Mouse (Mus musculus) kidney, embryonic 16.5 days (tissue): ENCODE measurements around the gene Khdrbs2. TPM values are rescaled to one million over a fixed set of nuclear protein-coding genes. Genes with fewer than 3 reads are reported as not detected.

ENCODE experiments used
- ATAC-seq: fragments of 200-750 bp; cut with Nextera tagmentation; 2 replicates; pipeline ENCODE4 v1.8.0; 2017; ENCODE audit warnings: moderate TSS enrichment; ENCODE audit not compliant: low FRiP score, low TSS enrichment
- H3K27ac ChIP-seq: fragments of 300-500 bp; sonication (generic); 2 replicates; pipeline ENCODE4 v1.5.1; 2014; ENCODE audit warnings: low read length
- H3K27me3 ChIP-seq: fragments of 300-500 bp; sonication (generic); 2 replicates; pipeline ENCODE4 v1.6.1; 2014; ENCODE audit warnings: low read length, control low read depth, mixed read lengths; ENCODE audit not compliant: insufficient read depth
- H3K36me3 ChIP-seq: fragments of 300-500 bp; sonication (generic); 2 replicates; pipeline ENCODE4 v1.6.1; 2014; ENCODE audit warnings: low read length, control low read depth, mixed read lengths; ENCODE audit not compliant: insufficient read depth
- H3K4me1 ChIP-seq: fragments of 300-500 bp; sonication (generic); 2 replicates; pipeline ENCODE4 v1.6.1; 2014; ENCODE audit warnings: low read length, control low read depth, mixed read lengths; ENCODE audit not compliant: insufficient read depth
- H3K4me2 ChIP-seq: fragments of 300-500 bp; sonication (generic); replicated peaks from 2 replicates; pipeline ENCODE4 v1.6.1; 2014; ENCODE audit warnings: low read depth, low read length
- H3K4me3 ChIP-seq: fragments of 300-500 bp; sonication (generic); 2 replicates; pipeline ENCODE4 v1.5.1; 2014; ENCODE audit warnings: mild to moderate bottlenecking, low read length
- H3K9ac ChIP-seq: fragments of 300-500 bp; sonication (generic); replicated peaks from 2 replicates; pipeline ENCODE4 v1.6.1; 2014; ENCODE audit warnings: low read length
- H3K9me3 ChIP-seq: fragments of 300-500 bp; sonication (generic); 2 replicates; pipeline ENCODE4 v1.6.1; 2016; ENCODE audit warnings: low read length, control low read depth
- WGBS: fragments of 180-500 bp; shearing (Covaris S2); extraction: QIAGEN DNeasy Blood & Tissue Kit; methylation state at CpG from one replicate; pipeline ENCODE4 v1.1.7; 2014; 5-methylcytosine and 5-hydroxymethylcytosine counted together
- polyA plus RNA-seq: library from polyadenylated mRNA; unstranded; fragments of >200 nt; fragmentation: Nextera tagmentation; extraction: Ambion mirVana; gene quantifications from 2 replicates; pipeline ENCODE4 v1.2.1, GENCODE M21; 2015

The Khdrbs2 gene
- 2.9 and 3.0 TPM in 2 replicates for polyA plus RNA-seq

DNA sequence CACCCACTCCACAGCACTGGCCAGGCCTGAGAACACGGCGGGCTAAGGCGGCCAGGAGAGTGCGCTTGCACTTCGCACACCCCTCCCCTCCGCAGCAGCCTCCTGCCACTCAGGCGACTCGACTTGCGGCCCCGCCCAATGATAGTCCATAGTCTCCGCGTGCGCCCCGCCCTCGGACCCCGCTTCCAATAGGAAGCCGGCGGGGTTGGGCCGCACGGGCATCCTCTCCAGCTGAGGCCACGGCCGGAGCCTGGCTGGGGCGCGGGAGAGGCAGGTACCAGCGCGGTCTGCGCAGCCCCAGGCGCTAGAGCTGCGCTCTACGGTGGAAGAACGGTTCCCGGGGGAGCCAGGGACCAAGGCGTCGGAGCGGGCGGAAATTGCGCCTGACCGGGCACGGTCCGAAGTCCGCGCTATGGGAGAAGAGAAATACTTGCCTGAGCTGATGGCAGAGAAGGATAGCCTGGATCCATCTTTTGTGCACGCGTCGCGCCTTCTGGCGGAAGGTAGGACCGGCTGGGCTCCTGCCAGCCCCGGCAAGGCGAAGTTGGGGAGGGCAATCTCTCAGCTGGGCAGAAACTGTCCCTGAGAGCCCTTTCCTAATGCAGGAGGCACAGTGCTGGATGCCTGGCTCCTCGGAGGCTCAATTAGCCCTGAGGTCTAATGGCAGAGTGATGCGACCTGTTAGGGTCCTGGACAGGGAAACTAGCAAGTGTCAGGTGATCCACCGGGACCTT lies at the start of gene Khdrbs2:
TSS of gene Khdrbs2 (plus strand) at position 209 of the 734 bp plus-strand sequence.
- peak; percentile 100 for ATAC-seq
- no peak within 1 kb of the TSS for H3K27ac ChIP-seq
- no peaks in the 10 kb centered on the region for H3K36me3 ChIP-seq
- peak within 1 kb of the TSS; percentile 50 for H3K9ac ChIP-seq
- 0 out of 2 replicates have a peak, but pooled peaks cover 3% of the 10 kb centered on the region for H3K4me1 ChIP-seq
- H3K27me3 ChIP-seq, result peaks cover 20% of the 10 kb centered on the region
- H3K4me2 ChIP-seq, result peak within 1 kb of the TSS; percentile 79
- WGBS, result under 1% methylated on average over 51 of the region's 53 CpGs
- H3K4me3 ChIP-seq, result peak within 1 kb of the TSS; percentile 50
- H3K9me3 ChIP-seq, result no peaks in the 10 kb centered on the region

DNA sequence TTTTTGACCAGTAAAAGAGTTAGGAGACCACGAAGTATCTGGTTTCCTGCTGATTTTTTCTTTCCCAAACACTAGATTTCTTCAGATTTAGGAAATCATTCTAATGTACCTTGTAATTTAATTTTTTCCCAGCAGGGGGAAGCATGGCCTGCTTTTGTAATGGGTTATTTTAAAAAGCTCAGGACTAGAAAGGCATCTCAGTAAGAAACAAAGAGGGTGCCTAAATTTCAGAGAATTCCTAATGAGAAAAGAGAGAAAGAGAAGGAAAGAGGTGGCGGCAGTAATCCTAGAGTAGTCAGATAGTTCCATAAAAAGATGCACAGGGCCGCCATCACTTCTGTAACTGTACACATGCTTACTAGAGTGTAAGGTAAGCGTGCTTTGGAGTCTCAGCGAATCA lies 2.1 kb downstream of the Khdrbs2 start:
- H3K27ac ChIP-seq, result no peak overlapping the region
- 68% methylated on average over 5 of the region's 5 CpGs for WGBS
- ATAC-seq, result no peak
- H3K27me3 ChIP-seq, result peaks cover 20% of the 10 kb centered on the region
- no peak overlapping the region for H3K4me2 ChIP-seq
- H3K4me3 ChIP-seq, result no peak overlapping the region
- 0 out of 2 replicates have a peak, but pooled peaks cover 3% of the 10 kb centered on the region for H3K4me1 ChIP-seq
- no peaks in the 10 kb centered on the region for H3K36me3 ChIP-seq
- no peaks in the 10 kb centered on the region for H3K9me3 ChIP-seq
- H3K9ac ChIP-seq, result no peak overlapping the region

DNA sequence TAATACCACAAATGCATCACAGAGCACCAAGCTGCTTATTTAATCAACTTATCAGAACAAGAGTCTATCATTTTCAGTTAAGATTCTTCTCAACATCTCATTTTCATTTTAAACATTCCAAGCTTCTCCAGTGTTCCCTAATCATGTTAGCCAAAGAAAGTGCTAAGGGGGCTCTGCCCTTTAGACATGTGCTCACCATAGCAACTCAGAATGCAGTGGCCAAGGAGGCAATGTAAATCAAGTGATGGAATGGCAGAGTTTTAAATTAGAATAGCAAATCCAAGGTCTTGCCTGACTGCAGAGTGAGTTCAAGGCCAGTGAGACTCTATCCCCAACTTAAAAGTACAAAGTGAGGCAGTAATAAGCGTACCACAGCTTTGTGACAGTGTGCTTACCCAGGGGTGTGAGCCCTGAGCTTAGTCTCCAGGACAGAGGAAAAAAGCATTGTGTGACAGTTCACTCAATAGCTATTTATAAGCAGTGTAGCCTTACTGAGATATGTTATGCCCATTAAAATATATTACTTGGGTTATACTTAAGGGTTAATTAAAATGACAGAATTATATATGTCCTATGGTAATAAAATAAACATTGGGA lies 27.2 kb downstream of the Khdrbs2 start:
- Histone ChIP-seq H3K9ac (no peak overlapping the region), H3K4me3 (no peak overlapping the region), H3K4me1 (no peaks in the 10 kb centered on the region), H3K27me3 (no peaks in the 10 kb centered on the region), H3K9me3 (peaks cover 6% of the 10 kb centered on the region; the same call in 1 of the 2 replicates), H3K36me3 (no peaks in the 10 kb centered on the region), H3K27ac (no peak overlapping the region), H3K4me2 (no peak overlapping the region)
- no peak for ATAC-seq
- WGBS, result 71% methylated on average over 1 of the region's 1 CpGs

DNA sequence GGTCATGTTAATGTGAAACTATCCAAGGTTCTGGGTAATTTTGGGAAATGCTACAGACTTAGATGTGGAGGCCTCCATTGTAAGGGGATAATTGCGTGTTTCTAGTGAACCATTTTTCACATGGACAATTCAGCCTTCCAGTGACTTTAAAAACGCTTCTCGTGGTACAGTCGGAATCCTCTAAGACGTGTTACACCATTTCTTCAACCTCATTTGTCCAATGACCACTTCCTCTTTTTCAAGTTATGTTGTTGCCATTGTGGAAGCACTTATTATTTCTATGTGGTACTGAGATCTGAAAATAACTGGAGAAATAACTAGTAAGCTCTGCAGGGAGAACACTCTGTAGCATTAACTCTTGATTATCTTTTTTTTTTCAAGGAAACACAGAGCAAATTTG lies 75.9 kb downstream of the Khdrbs2 start:
- H3K9ac ChIP-seq, result no peak overlapping the region
- no peaks in the 10 kb centered on the region for H3K9me3 ChIP-seq
- no peaks in the 10 kb centered on the region for H3K4me1 ChIP-seq
- no peak overlapping the region for H3K27ac ChIP-seq
- no peak overlapping the region for H3K4me2 ChIP-seq
- no peaks in the 10 kb centered on the region for H3K27me3 ChIP-seq
- no peaks in the 10 kb centered on the region for H3K36me3 ChIP-seq
- 90% methylated on average over 5 of the region's 5 CpGs for WGBS
- no peak for ATAC-seq
- H3K4me3 ChIP-seq, result no peak overlapping the region

DNA sequence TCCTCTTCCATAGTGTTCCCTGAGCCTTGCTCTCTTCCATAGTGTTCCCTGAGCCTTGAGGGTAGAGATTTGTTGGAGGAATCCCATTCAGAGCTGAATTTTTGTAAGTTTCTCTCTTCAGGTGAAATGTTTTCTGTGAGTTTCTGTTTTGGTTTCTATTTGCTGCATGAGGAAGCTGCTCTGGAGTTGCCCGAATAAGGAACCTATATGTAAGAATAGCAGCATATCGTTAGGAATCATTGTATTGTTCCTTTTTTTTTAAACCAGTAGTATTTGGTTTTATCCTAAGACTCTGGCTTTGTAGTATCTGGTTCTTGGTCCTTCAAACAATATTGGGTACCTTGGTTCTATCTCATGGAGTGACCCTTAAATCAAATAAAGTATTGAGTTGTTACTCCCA lies 77.1 kb downstream of the Khdrbs2 start:
- Histone ChIP-seq H3K9me3 (no peaks in the 10 kb centered on the region), H3K9ac (no peak overlapping the region), H3K4me2 (no peak overlapping the region), H3K36me3 (no peaks in the 10 kb centered on the region), H3K4me1 (no peaks in the 10 kb centered on the region), H3K4me3 (no peak overlapping the region), H3K27me3 (no peaks in the 10 kb centered on the region), H3K27ac (no peak overlapping the region)
- no peak for ATAC-seq
- 96% methylated on average over 2 of the region's 2 CpGs for WGBS

DNA sequence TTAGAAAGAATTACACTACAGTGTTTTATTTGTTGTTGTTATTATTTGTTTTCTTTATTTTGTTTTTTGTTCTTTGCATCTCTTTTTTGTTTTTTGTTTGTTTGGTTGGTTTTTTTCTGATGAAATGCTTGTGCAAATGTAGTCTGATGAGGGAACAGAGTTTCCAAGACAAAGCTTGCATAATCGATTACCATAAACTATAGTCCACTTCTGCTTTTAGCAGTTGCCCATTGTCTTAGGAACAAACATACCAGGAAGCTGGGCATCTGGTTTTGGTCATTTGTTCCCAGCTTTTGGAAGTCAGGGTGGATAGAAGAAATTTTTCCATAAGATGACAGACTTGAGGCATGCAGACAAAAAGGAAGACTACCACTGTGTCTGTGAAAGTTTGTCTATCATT lies 77.8 kb downstream of the Khdrbs2 start:
- no peaks in the 10 kb centered on the region for H3K27me3 ChIP-seq

DNA sequence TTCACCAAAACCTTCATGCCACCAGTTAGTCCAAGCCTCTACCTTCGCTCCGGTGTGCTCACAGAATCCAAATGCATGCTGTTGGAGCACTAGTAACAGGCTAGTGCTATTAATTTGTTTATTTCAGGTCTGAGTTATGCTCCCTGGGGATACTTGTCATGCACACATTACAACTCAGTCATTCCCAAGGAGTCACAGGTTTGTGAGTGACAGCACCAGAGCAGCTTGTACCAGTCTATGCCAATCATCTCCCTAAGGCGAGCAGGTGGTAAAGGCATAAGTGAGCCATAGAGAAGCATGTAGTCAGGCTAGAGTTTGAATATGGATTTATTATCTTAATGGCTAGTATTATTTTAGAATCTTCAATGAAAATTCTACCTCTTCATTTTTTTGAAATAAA lies 86.4 kb downstream of the Khdrbs2 start:
- no peak overlapping the region for H3K9ac ChIP-seq
- no peaks in the 10 kb centered on the region for H3K4me1 ChIP-seq
- H3K4me2 ChIP-seq, result no peak overlapping the region
- no peak overlapping the region for H3K4me3 ChIP-seq
- no peaks in the 10 kb centered on the region for H3K9me3 ChIP-seq
- H3K36me3 ChIP-seq, result no peaks in the 10 kb centered on the region
- no peak for ATAC-seq
- H3K27ac ChIP-seq, result no peak overlapping the region
- no peaks in the 10 kb centered on the region for H3K27me3 ChIP-seq
- WGBS, result 91% methylated on average over 3 of the region's 3 CpGs

More for the DNA sequence above, 77.8 kb downstream of the Khdrbs2 start:
- Histone ChIP-seq H3K4me1 (no peaks in the 10 kb centered on the region), H3K9me3 (no peaks in the 10 kb centered on the region), H3K36me3 (no peaks in the 10 kb centered on the region), H3K4me3 (no peak overlapping the region), H3K9ac (no peak overlapping the region), H3K4me2 (no peak overlapping the region), H3K27ac (no peak overlapping the region)
- WGBS, result 91% methylated on average over 1 of the region's 1 CpGs
- ATAC-seq, result no peak

DNA sequence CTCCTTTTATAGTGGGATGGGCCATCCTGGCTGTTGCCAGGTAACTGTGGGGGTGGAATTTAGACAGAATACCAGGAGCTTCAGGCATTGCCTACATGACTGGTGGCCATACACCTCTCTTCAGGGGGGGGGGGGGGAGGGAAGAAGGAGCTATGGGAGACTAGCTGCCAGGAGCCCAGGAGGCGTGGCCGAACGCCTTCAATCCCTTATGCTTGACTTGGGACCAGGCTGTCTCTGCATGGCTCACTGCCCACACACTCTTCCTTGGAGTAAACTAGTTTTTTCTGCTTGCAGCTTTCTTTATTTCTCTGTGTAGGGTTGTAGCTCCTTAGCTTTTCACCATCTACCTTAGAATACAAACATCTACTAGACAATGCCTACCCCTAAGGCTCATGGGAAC lies 98.0 kb downstream of the Khdrbs2 start:
- Histone ChIP-seq H3K4me2 (no peak overlapping the region), H3K9me3 (no peaks in the 10 kb centered on the region), H3K27ac (no peak overlapping the region), H3K4me3 (no peak overlapping the region), H3K27me3 (no peaks in the 10 kb centered on the region), H3K36me3 (no peaks in the 10 kb centered on the region), H3K9ac (no peak overlapping the region), H3K4me1 (no peaks in the 10 kb centered on the region)
- WGBS, result 64% methylated on average over 3 of the region's 3 CpGs
- ATAC-seq, result no peak

DNA sequence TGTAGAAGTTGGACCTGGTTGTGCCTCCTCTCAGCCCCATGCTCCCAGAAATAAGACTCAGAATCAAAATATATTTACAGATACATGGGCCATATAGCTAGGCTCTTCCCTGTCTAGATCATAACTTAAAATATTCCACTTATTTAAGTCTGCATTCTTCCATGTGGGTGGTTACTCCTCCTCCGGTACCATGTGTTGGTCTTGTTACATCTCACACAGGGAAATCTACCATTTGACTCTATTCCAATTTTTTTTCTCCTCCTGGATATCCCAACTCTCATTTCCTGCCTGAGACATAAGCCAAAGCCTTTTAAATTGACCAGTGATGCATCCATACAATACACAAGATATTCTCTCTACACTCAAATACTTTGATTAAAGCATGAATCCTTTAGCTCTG lies 122.2 kb downstream of the Khdrbs2 start:
- Histone ChIP-seq H3K27me3 (no peaks in the 10 kb centered on the region), H3K4me3 (no peak overlapping the region), H3K27ac (no peak overlapping the region), H3K9me3 (no peaks in the 10 kb centered on the region), H3K36me3 (no peaks in the 10 kb centered on the region), H3K4me1 (no peaks in the 10 kb centered on the region), H3K9ac (no peak overlapping the region), H3K4me2 (no peak overlapping the region)
- 81% methylated on average over 1 of the region's 1 CpGs for WGBS
- no peak for ATAC-seq

DNA sequence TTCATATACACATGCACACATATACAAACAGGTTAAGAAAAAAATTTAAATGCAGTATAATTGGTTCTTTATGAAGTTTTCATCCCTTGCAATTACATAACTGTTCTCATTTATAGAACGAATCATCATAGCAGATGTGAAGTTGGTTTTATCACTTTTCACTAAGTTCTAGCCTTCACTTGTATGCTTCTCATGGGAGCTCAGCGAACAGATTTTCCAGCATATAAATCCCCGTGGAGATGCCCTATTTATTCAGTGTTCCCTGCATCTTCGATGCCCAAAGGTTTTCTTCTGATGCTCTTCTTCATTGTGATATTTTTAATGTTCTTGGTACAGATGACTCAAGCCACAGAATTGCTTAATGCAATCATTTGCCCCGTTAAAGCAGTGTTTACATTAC lies 128.9 kb downstream of the Khdrbs2 start:
- Histone ChIP-seq H3K4me1 (no peaks in the 10 kb centered on the region), H3K27ac (no peak overlapping the region), H3K27me3 (no peaks in the 10 kb centered on the region), H3K36me3 (no peaks in the 10 kb centered on the region), H3K4me2 (no peak overlapping the region), H3K9ac (no peak overlapping the region), H3K9me3 (no peaks in the 10 kb centered on the region), H3K4me3 (no peak overlapping the region)
- no peak for ATAC-seq
- 78% methylated on average over 5 of the region's 5 CpGs for WGBS
